Mouse (Mus musculus) layer of hippocampus, adult 6 months (tissue): ENCODE results near the gene Tert. TPM values are rescaled to one million over a fixed set of nuclear protein-coding genes. Genes with fewer than 3 reads are reported as not detected.

Experiments
- long read RNA-seq, 2 experiments: library from polyadenylated mRNA; unstranded; transcript quantifications; one replicate each; pipeline ENCODE4 v2.0.0; 2019 to 2020
- polyA plus RNA-seq: library from polyadenylated mRNA; unstranded; fragments of <200 nt; fragmentation: Nextera tagmentation; gene quantifications from 2 replicates; pipeline ENCODE4 v1.2.3, GENCODE M21; 2021

Tert gene
- 0.54 and 0.67 TPM in 2 replicates for polyA plus RNA-seq
- long read RNA-seq, experiment 1: 0 reads
- long read RNA-seq, experiment 2, partial matches to known transcripts: 0 of 2 reads
- long read RNA-seq, experiment 2, other reads (novel, unspliced or antisense): 2 of 2 reads

GRCm38 (mm10) chr13:73626745-73627549 lies at the start of gene Tert:
TSS of gene Tert (plus strand) at chr13:73626911.

GRCm38 (mm10) chr13:73603522-73604155 lies 23.1 kb upstream of the Tert start, which contains the start of gene Clptm1l:
TSS of gene Clptm1l (plus strand) at chr13:73604006.

GRCm38 (mm10) chr13:73677853-73678252 lies 51.1 kb downstream of the Tert start, which contains the start of gene Slc6a18:
TSS of gene Slc6a18 (minus strand) at chr13:73678023.

Other genes starting within 250 kb of the Tert start
- 15.1 and 17.5 TPM in 2 replicates for gene Lpcat1, start 159.7 kb upstream of the Tert start, polyA plus RNA-seq
- 0.15 and 0.18 TPM in 2 replicates for gene Slc6a3, start 90.2 kb upstream of the Tert start, polyA plus RNA-seq
- gene Clptm1l, start 22.9 kb upstream of the Tert start, polyA plus RNA-seq: 62.1 and 63.2 TPM in 2 replicates
- gene Slc6a18, start 51.1 kb downstream of the Tert start, polyA plus RNA-seq: not detected in 2 replicates
- gene Slc6a19, start 78.0 kb downstream of the Tert start, polyA plus RNA-seq: 0.35 and 0.44 TPM in 2 replicates
- 1.4 and 2.1 TPM in 2 replicates for gene Slc12a7, start 106.2 kb downstream of the Tert start, polyA plus RNA-seq
- gene Nkd2, start 220.7 kb downstream of the Tert start, polyA plus RNA-seq: 3.2 and 3.8 TPM in 2 replicates